Mouse (Mus musculus) embryonic fibroblast, embryonic 13.5 days (primary cell): ENCODE data around the gene Wwox.

Experiments
- CTCF ChIP-seq: IDR thresholded peaks from 2 replicates; pipeline ENCODE4 v1.5.1; 2011; ENCODE audit warnings: mild to moderate bottlenecking, control low read depth, low read length, moderate library complexity, borderline replicate concordance; ENCODE audit not compliant: insufficient read depth
- POLR2A ChIP-seq: IDR thresholded peaks from 2 replicates; pipeline ENCODE4 v1.6.1; 2011; ENCODE audit warnings: low read depth, mild to moderate bottlenecking, control low read depth, low read length, moderate library complexity

GRCm38 (mm10) chr8:115045746-115046145, 606.3 kb downstream of the Wwox start:
- no peak for TF ChIP-seq CTCF
- no peak for TF ChIP-seq POLR2A
